Mouse (Mus musculus): ENCODE data around the gene Ttc6. TPM values are rescaled to one million over a fixed set of nuclear protein-coding genes. Genes with fewer than 3 reads are reported as not detected.

Gene Ttc6
- polyA plus RNA-seq, 1 experiment from 2014 or later: 0.78 TPM

GRCm38 (mm10) chr12:57548352-57548980 lies 15.4 kb upstream of the Ttc6 start:
- no peak overlapping the region for H3K4me3 ChIP-seq
- no peak overlapping the region for H3K4me2 ChIP-seq

GRCm38 (mm10) chr12:57548981-57549666 lies 14.8 kb upstream of the Ttc6 start:
- WGBS: 2% methylated on average over 25 of the region's 25 CpGs
- Histone ChIP-seq H3K9me3 (no peaks in the 10 kb centered on the region), H3K4me2 (no peak overlapping the region), H3K4me3 (no peak overlapping the region), H3K4me1 (replicated peaks) (peaks cover 15% of the 10 kb centered on the region), H3K9ac (no peak overlapping the region), H3K27ac (replicated peaks) (no peak overlapping the region), H3K36me3 (no peaks in the 10 kb centered on the region), H3K27me3 (peaks cover 98% of the 10 kb centered on the region)
- 0 out of 2 replicates have a peak, but pooled peaks have one; percentile 17 for ATAC-seq (ENCODE audit: low FRiP score, low read depth)

More at GRCm38 (mm10) chr12:57548352-57548980, 15.4 kb upstream of the Ttc6 start:
- H3K27me3 ChIP-seq: peaks cover 97% of the 10 kb centered on the region
- no peak overlapping the region for H3K9ac ChIP-seq
- ATAC-seq (ENCODE audit: low FRiP score, low read depth): no peak
- H3K27ac ChIP-seq (replicated peaks): no peak overlapping the region
- H3K9me3 ChIP-seq: no peaks in the 10 kb centered on the region
- H3K4me1 ChIP-seq (replicated peaks): peaks cover 15% of the 10 kb centered on the region
- H3K36me3 ChIP-seq: no peaks in the 10 kb centered on the region
- under 1% methylated on average over 20 of the region's 20 CpGs for WGBS

- H3K4me2 ChIP-seq: no peak overlapping the region
- H3K4me3 ChIP-seq: no peak overlapping the region
- peaks cover 15% of the 10 kb centered on the region for H3K4me1 ChIP-seq (replicated peaks)
- WGBS: 1% methylated on average over 15 of the region's 15 CpGs
- H3K36me3 ChIP-seq: no peaks in the 10 kb centered on the region
- peaks cover 98% of the 10 kb centered on the region for H3K27me3 ChIP-seq
- no peak overlapping the region for H3K9ac ChIP-seq
- ATAC-seq (ENCODE audit: low FRiP score, low read depth): no peak
- no peaks in the 10 kb centered on the region for H3K9me3 ChIP-seq
- no peak overlapping the region for H3K27ac ChIP-seq (replicated peaks)
Observed at GRCm38 (mm10) chr12:57549667-57550160, 14.2 kb upstream of the Ttc6 start.

GRCm38 (mm10) chr12:57550181-57550808 lies 13.6 kb upstream of the Ttc6 start:
- H3K9me3 ChIP-seq: no peaks in the 10 kb centered on the region
- no peak overlapping the region for H3K4me3 ChIP-seq
- ATAC-seq (ENCODE audit: low FRiP score, low read depth): no peak
- no peaks in the 10 kb centered on the region for H3K36me3 ChIP-seq
- no peak overlapping the region for H3K27ac ChIP-seq (replicated peaks)
- H3K27me3 ChIP-seq: peaks cover 98% of the 10 kb centered on the region
- 2% methylated on average over 31 of the region's 31 CpGs for WGBS
- H3K4me2 ChIP-seq: no peak overlapping the region
- peaks cover 12% of the 10 kb centered on the region for H3K4me1 ChIP-seq (replicated peaks)
- no peak overlapping the region for H3K9ac ChIP-seq

- no peak for ATAC-seq (ENCODE audit: low FRiP score, low read depth)
- H3K9ac ChIP-seq: no peak overlapping the region
- no peak overlapping the region for H3K4me2 ChIP-seq
- H3K4me3 ChIP-seq: no peak overlapping the region
- peaks cover 99% of the 10 kb centered on the region for H3K27me3 ChIP-seq
- no peaks in the 10 kb centered on the region for H3K36me3 ChIP-seq
- no peaks in the 10 kb centered on the region for H3K9me3 ChIP-seq
- peaks cover 6% of the 10 kb centered on the region for H3K4me1 ChIP-seq (replicated peaks)
- 5% methylated on average over 8 of the region's 8 CpGs for WGBS
- H3K27ac ChIP-seq (replicated peaks): no peak overlapping the region
Observed at GRCm38 (mm10) chr12:57550881-57551280, 13.0 kb upstream of the Ttc6 start.

GRCm38 (mm10) chr12:57552286-57552685 lies 11.6 kb upstream of the Ttc6 start:
- Histone ChIP-seq H3K4me1 (replicated peaks) (no peaks in the 10 kb centered on the region), H3K4me3 (no peak overlapping the region), H3K36me3 (no peaks in the 10 kb centered on the region), H3K27ac (replicated peaks) (no peak overlapping the region), H3K9ac (no peak overlapping the region), H3K4me2 (no peak overlapping the region), H3K9me3 (no peaks in the 10 kb centered on the region), H3K27me3 (peaks cover 90% of the 10 kb centered on the region)
- no peak for ATAC-seq (ENCODE audit: low FRiP score, low read depth)
- 9% methylated on average over 3 of the region's 3 CpGs for WGBS

- Histone ChIP-seq H3K36me3 (no peaks in the 10 kb centered on the region), H3K27me3 (peaks cover 73% of the 10 kb centered on the region), H3K27ac (replicated peaks) (no peak overlapping the region), H3K4me2 (no peak overlapping the region), H3K4me1 (replicated peaks) (no peaks in the 10 kb centered on the region), H3K4me3 (no peak overlapping the region), H3K9ac (no peak overlapping the region), H3K9me3 (no peaks in the 10 kb centered on the region)
- no peak for ATAC-seq (ENCODE audit: low FRiP score, low read depth)
- 39% methylated on average over 3 of the region's 3 CpGs for whole genome bisulfite sequencing
Observed at GRCm38 (mm10) chr12:57554091-57554490, 9.8 kb upstream of the Ttc6 start.

GRCm38 (mm10) chr12:57571773-57572172 lies 7.9 kb downstream of the Ttc6 start:
- peaks cover 24% of the 10 kb centered on the region for H3K27me3 ChIP-seq
- 52% methylated on average over 9 of the region's 9 CpGs for WGBS
- H3K9me3 ChIP-seq: no peaks in the 10 kb centered on the region
- peaks cover 8% of the 10 kb centered on the region; the same call in 1 of the 2 replicates for H3K4me1 ChIP-seq (replicated peaks)
- H3K36me3 ChIP-seq: no peaks in the 10 kb centered on the region
- no peak overlapping the region for H3K9ac ChIP-seq
- no peak overlapping the region for H3K4me2 ChIP-seq
- ATAC-seq (ENCODE audit: low FRiP score, low read depth): no peak
- no peak overlapping the region for H3K27ac ChIP-seq (replicated peaks)
- no peak overlapping the region for H3K4me3 ChIP-seq

GRCm38 (mm10) chr12:57572415-57572814 lies 8.5 kb downstream of the Ttc6 start:
- Histone ChIP-seq H3K27ac (replicated peaks) (no peak overlapping the region), H3K4me3 (no peak overlapping the region), H3K4me1 (replicated peaks) (peaks cover 8% of the 10 kb centered on the region; the same call in 1 of the 2 replicates), H3K9me3 (no peaks in the 10 kb centered on the region), H3K36me3 (no peaks in the 10 kb centered on the region), H3K9ac (no peak overlapping the region), H3K4me2 (no peak overlapping the region), H3K27me3 (peaks cover 24% of the 10 kb centered on the region)
- no peak for ATAC-seq (ENCODE audit: low FRiP score, low read depth)

GRCm38 (mm10) chr12:57575931-57576628 lies 12.2 kb downstream of the Ttc6 start:
- H3K27me3 ChIP-seq: peaks cover 24% of the 10 kb centered on the region
- peak; percentile 88 for ATAC-seq (ENCODE audit: low FRiP score, low read depth)
- peak overlapping the region; percentile 34; the same call in 1 of the 2 replicates for H3K9ac ChIP-seq
- H3K27ac ChIP-seq (replicated peaks): no peak overlapping the region
- H3K4me2 ChIP-seq: peak overlapping the region; percentile 87
- H3K36me3 ChIP-seq: no peaks in the 10 kb centered on the region
- under 1% methylated on average over 80 of the region's 81 CpGs for WGBS
- peak overlapping the region; percentile 53 for H3K4me3 ChIP-seq
- no peaks in the 10 kb centered on the region for H3K9me3 ChIP-seq
- H3K4me1 ChIP-seq (replicated peaks): peaks cover 8% of the 10 kb centered on the region; the same call in 1 of the 2 replicates

- no peak overlapping the region for H3K27ac ChIP-seq (replicated peaks)
- no peak overlapping the region for H3K4me2 ChIP-seq
- H3K36me3 ChIP-seq: no peaks in the 10 kb centered on the region
- ATAC-seq (ENCODE audit: low FRiP score, low read depth): no peak
- H3K4me3 ChIP-seq: no peak overlapping the region
- H3K9ac ChIP-seq: no peak overlapping the region
- H3K9me3 ChIP-seq: no peaks in the 10 kb centered on the region
- 63% methylated on average over 5 of the region's 5 CpGs for WGBS
- H3K4me1 ChIP-seq (replicated peaks): no peaks in the 10 kb centered on the region
- no peaks in the 10 kb centered on the region for H3K27me3 ChIP-seq
Observed at GRCm38 (mm10) chr12:57607624-57608023, 43.7 kb downstream of the Ttc6 start.

GRCm38 (mm10) chr12:57615137-57615536 lies 51.2 kb downstream of the Ttc6 start:
- H3K4me2 ChIP-seq: no peak overlapping the region
- H3K9me3 ChIP-seq: no peaks in the 10 kb centered on the region
- no peak overlapping the region for H3K9ac ChIP-seq
- no peak overlapping the region for H3K27ac ChIP-seq (replicated peaks)
- WGBS: 92% methylated on average over 4 of the region's 4 CpGs
- no peaks in the 10 kb centered on the region for H3K4me1 ChIP-seq (replicated peaks)
- no peak for ATAC-seq (ENCODE audit: low FRiP score, low read depth)
- no peaks in the 10 kb centered on the region for H3K36me3 ChIP-seq
- H3K27me3 ChIP-seq: no peaks in the 10 kb centered on the region
- no peak overlapping the region for H3K4me3 ChIP-seq
